Mouse (Mus musculus) CH12.LX (cell line): ENCODE results near the gene Cd248.

Experiments
- EP300 ChIP-seq: IDR thresholded peaks from 2 replicates; pipeline ENCODE4 v1.6.1; 2011; ENCODE audit warnings: low read length, improper control_type of control experiment
- MAX ChIP-seq: IDR thresholded peaks from 2 replicates; pipeline ENCODE4 v1.6.1; 2011; ENCODE audit warnings: low read length, improper control_type of control experiment

GRCm38 (mm10) chr19:5051031-5051430 is 16.8 kb upstream of the Cd248 start:
- TF ChIP-seq EP300 (no peak), MAX (no peak)
